ENCODE assay signal across 30 mouse cellular contexts in genomic region chr9:78374397-78374796, GRCm38 (mm10). TPM values are rescaled to one million over a fixed set of nuclear protein-coding genes. Genes with fewer than 3 reads are reported as not detected.
DNase-seq lines count a peak whose midpoint lies in the region; ATAC-seq and TF ChIP-seq lines count a peak whose summit lies in the region.
"Had no signal": no experiment of that assay in that cellular context is flagged by ENCODE, and none has a peak within 500 bp of the region (broad histone marks: within the 10 kb centered on the region; RNA-seq: fewer than 3 reads in every experiment).

No protein-coding gene starts in this region.

- H3K9me3 ChIP-seq in stomach, embryonic 16.5 days (replicated peaks; ENCODE audit: control insufficient read depth, low read length), result no peaks in the 10 kb centered on the region
- no peaks in the 10 kb centered on the region for H3K9me3 ChIP-seq in stomach, postnatal 0 days (ENCODE audit: control insufficient read depth, low read length)
- H3K9me3 ChIP-seq: embryonic facial prominence, embryonic 13.5 days; embryonic facial prominence, embryonic 15.5 days; forebrain, embryonic 10.5 days; forebrain, embryonic 12.5 days; G1E had no signal

- no peak for TF ChIP-seq EP300 in stomach, postnatal 0 days (optimal IDR thresholded peaks at IDR 0.05)

- no peak overlapping the region for H3K4me2 ChIP-seq in stomach, embryonic 16.5 days (ENCODE audit: low read depth, low read length)
- H3K4me2 ChIP-seq in stomach, postnatal 0 days (replicated peaks; ENCODE audit: low read depth), result no peak overlapping the region
- H3K4me2 ChIP-seq: embryonic facial prominence, embryonic 13.5 days; embryonic facial prominence, embryonic 15.5 days; forebrain, embryonic 12.5 days had no signal

- TF ChIP-seq CTCF in stomach, postnatal 0 days (IDR thresholded peaks at IDR 0.05; ENCODE audit: low read depth), result no peak

- H3K27me3 ChIP-seq in stomach, embryonic 16.5 days (ENCODE audit: control insufficient read depth, insufficient read depth, low read length), result peaks cover 8% of the 10 kb centered on the region; the same call in 1 of the 2 replicates
- no peaks in the 10 kb centered on the region for H3K27me3 ChIP-seq in stomach, postnatal 0 days (ENCODE audit: control insufficient read depth, insufficient read depth, low read length)
- H3K27me3 ChIP-seq: embryonic facial prominence, embryonic 15.5 days; Patski had no signal

- H3K4me1 ChIP-seq in stomach, embryonic 16.5 days (ENCODE audit: control insufficient read depth, insufficient read depth, low read length), result peaks cover 3% of the 10 kb centered on the region
- H3K4me1 ChIP-seq in stomach, postnatal 0 days (replicated peaks; ENCODE audit: control insufficient read depth, insufficient read depth), result no peaks in the 10 kb centered on the region; the same call in 1 of the 2 replicates

- H3K27ac ChIP-seq in stomach, embryonic 16.5 days (ENCODE audit: low read length), result no peak overlapping the region
- no peak overlapping the region for H3K27ac ChIP-seq in stomach, postnatal 0 days (replicated peaks)
- H3K27ac ChIP-seq: embryonic facial prominence, embryonic 13.5 days; embryonic facial prominence, embryonic 15.5 days; forebrain, embryonic 10.5 days; forebrain, embryonic 12.5 days had no signal

- DNase-seq in stomach, postnatal 0 days (ENCODE audit: low spot score), result no peak
- DNase-seq in ES-CJ7 (ENCODE audit: low read depth, low spot score), result peak; percentile 78
- peak; percentile 92 for DNase-seq in R1 (ENCODE audit: low read depth, low spot score)
- no peak for DNase-seq in left cerebral cortex, adult 11 months (ENCODE audit: low spot score)
- no peak for DNase-seq in thymus, postnatal 10 days (ENCODE audit: low spot score in 2 of 2)
- DNase-seq in lung, postnatal 4 days, result no peak
- DNase-seq: adrenal gland, adult 8-10 months; adrenal gland, postnatal 14 days; adrenal gland, postnatal 36 days; B cell, adult 2 months; cerebellum, adult 11-12 months; cerebellum, adult 2 months; cerebellum, adult 9-10 months; cerebellum, postnatal 10 days; cerebellum, postnatal 25 days; embryo, embryonic 11 days had no signal

- H3K36me3 ChIP-seq in stomach, embryonic 16.5 days (ENCODE audit: control insufficient read depth, insufficient read depth, low read length), result no peaks in the 10 kb centered on the region
- no peaks in the 10 kb centered on the region for H3K36me3 ChIP-seq in stomach, postnatal 0 days (ENCODE audit: control insufficient read depth, insufficient read depth, low read length)
- H3K36me3 ChIP-seq: embryonic facial prominence, embryonic 13.5 days; embryonic facial prominence, embryonic 15.5 days; forebrain, embryonic 10.5 days; forebrain, embryonic 12.5 days; G1E had no signal

- H3K4me3 ChIP-seq in stomach, embryonic 16.5 days (replicated peaks; ENCODE audit: low read length), result no peak overlapping the region
- H3K4me3 ChIP-seq in stomach, postnatal 0 days (ENCODE audit: low read depth, low read length), result no peak overlapping the region
- H3K4me3 ChIP-seq: embryonic facial prominence, embryonic 13.5 days; embryonic facial prominence, embryonic 15.5 days; erythroblast, embryonic 14.5 days; forebrain, embryonic 10.5 days; forebrain, embryonic 12.5 days had no signal

- peak; percentile 33; the same call in 1 of the 2 replicates for ATAC-seq in stomach, embryonic 16.5 days (ENCODE audit: insufficient read depth, low FRiP score)
- ATAC-seq in stomach, postnatal 0 days (ENCODE audit: low FRiP score, low TSS enrichment), result no peak
- ATAC-seq: activated CD4-positive, CD25-positive, alpha-beta regulatory T cell, adult 4 months; CD4-positive, CD25-positive, alpha-beta regulatory T cell, adult 4 months; forebrain, embryonic 14.5 days; forebrain, embryonic 16.5 days; Patski had no signal

- 31% methylated on average over 5 of the region's 5 CpGs for WGBS in stomach, embryonic 16.5 days
- WGBS in stomach, postnatal 0 days, result 28% methylated on average over 5 of the region's 5 CpGs

- no peak overlapping the region for H3K9ac ChIP-seq in stomach, embryonic 16.5 days (ENCODE audit: low read length)
- no peak overlapping the region for H3K9ac ChIP-seq in stomach, postnatal 0 days (ENCODE audit: low read length)
- H3K9ac ChIP-seq: embryonic facial prominence, embryonic 13.5 days; embryonic facial prominence, embryonic 15.5 days; forebrain, embryonic 12.5 days had no signal

RNA-seq across cellular contexts. Expression of gene Ooep, which starts 4.1 kb away (rescaled TPM):
- 0.55 and 0.75 TPM in 2 replicates for polyA plus RNA-seq in stomach, embryonic 16.5 days (2015; fragmentation: Nextera tagmentation; extraction: Ambion mirVana)
- polyA plus RNA-seq in stomach, postnatal 0 days (2015; fragmentation: Nextera tagmentation; extraction: Ambion mirVana), result 0.81 and 0.90 TPM in 2 replicates
- polyA plus RNA-seq: CD4-positive, CD25-positive, alpha-beta regulatory T cell, adult 4 months; erythroblast, embryonic 14.5 days; G1E; Patski had no signal

RNA-seq across cellular contexts. Expression of gene Dppa5a, which starts 6.4 kb away (rescaled TPM):
- 0.23 TPM in 1 of 2 replicates, not detected in the other for polyA plus RNA-seq in stomach, embryonic 16.5 days (2015; fragmentation: Nextera tagmentation; extraction: Ambion mirVana)
- polyA plus RNA-seq in stomach, postnatal 0 days (2015; fragmentation: Nextera tagmentation; extraction: Ambion mirVana), result 1.2 and 2.1 TPM in 2 replicates
- polyA plus RNA-seq: activated CD4-positive, CD25-positive, alpha-beta regulatory T cell, adult 4 months; CD4-positive, CD25-positive, alpha-beta regulatory T cell, adult 4 months; embryonic facial prominence, embryonic 11.5 days; erythroblast, embryonic 14.5 days; forebrain, embryonic 10.5 days; G1E; Patski had no signal

RNA-seq across cellular contexts. Expression of gene Gsta2, which starts 18.8 kb away (rescaled TPM):
- polyA plus RNA-seq in stomach, embryonic 16.5 days (2015; fragmentation: Nextera tagmentation; extraction: Ambion mirVana), result 31.3 and 32.1 TPM in 2 replicates
- 69.4 and 82.2 TPM in 2 replicates for polyA plus RNA-seq in stomach, postnatal 0 days (2015; fragmentation: Nextera tagmentation; extraction: Ambion mirVana)
- polyA plus RNA-seq: activated CD4-positive, CD25-positive, alpha-beta regulatory T cell, adult 4 months; CD4-positive, CD25-positive, alpha-beta regulatory T cell, adult 4 months; cerebellum, adult 2 months; embryonic facial prominence, embryonic 11.5 days; erythroblast, embryonic 14.5 days; forebrain, embryonic 10.5 days; forebrain, embryonic 12.5 days; forebrain, embryonic 14.5 days; forebrain, embryonic 16.5 days; frontal cortex, adult 2 months; G1E had no signal

RNA-seq across cellular contexts. Expression of gene Ddx43, which starts 21.2 kb away (rescaled TPM):
- polyA plus RNA-seq in stomach, embryonic 16.5 days (2015; fragmentation: Nextera tagmentation; extraction: Ambion mirVana), result 0.14 and 0.15 TPM in 2 replicates
- 0.08 and 0.12 TPM in 2 replicates for polyA plus RNA-seq in stomach, postnatal 0 days (2015; fragmentation: Nextera tagmentation; extraction: Ambion mirVana)
- polyA plus RNA-seq: embryonic facial prominence, embryonic 11.5 days; erythroblast, embryonic 14.5 days; G1E had no signal

RNA-seq across cellular contexts. Expression of gene Omt2b, which starts 47.0 kb away (rescaled TPM):
- not detected in 2 replicates for polyA plus RNA-seq in stomach, embryonic 16.5 days (2015; fragmentation: Nextera tagmentation; extraction: Ambion mirVana)
- polyA plus RNA-seq in stomach, postnatal 0 days (2015; fragmentation: Nextera tagmentation; extraction: Ambion mirVana), result not detected in 2 replicates
- polyA plus RNA-seq: activated CD4-positive, CD25-positive, alpha-beta regulatory T cell, adult 4 months; CD4-positive, CD25-positive, alpha-beta regulatory T cell, adult 4 months; cerebellum, adult 2 months; embryonic facial prominence, embryonic 11.5 days; embryonic facial prominence, embryonic 13.5 days; embryonic facial prominence, embryonic 15.5 days; erythroblast, embryonic 14.5 days; forebrain, embryonic 10.5 days; forebrain, embryonic 12.5 days; forebrain, embryonic 14.5 days; forebrain, embryonic 16.5 days; frontal cortex, adult 2 months; Patski had no signal

Comparison
In these comparisons a context has a peak if more than half of its experiments do, and no peak if none do; other contexts are left out.
1. DNase-seq: peak in ES-CJ7 (single experiment) and R1 (single experiment); none in stomach, postnatal 0 days (single experiment), left cerebral cortex, adult 11 months (single experiment), thymus, postnatal 10 days (0 of 2) and lung, postnatal 4 days (0 of 2).